Mouse (Mus musculus): ENCODE results near the gene Hes2.

The Hes2 gene

GRCm38 (mm10) chr4:152189071-152189470 lies 30.4 kb downstream of the Hes2 start:
- no peak for DNase-seq

- DNase-seq = no peak
These were observed 31.0 kb downstream of the Hes2 start for GRCm38 (mm10) chr4:152189691-152190090.

DNA sequence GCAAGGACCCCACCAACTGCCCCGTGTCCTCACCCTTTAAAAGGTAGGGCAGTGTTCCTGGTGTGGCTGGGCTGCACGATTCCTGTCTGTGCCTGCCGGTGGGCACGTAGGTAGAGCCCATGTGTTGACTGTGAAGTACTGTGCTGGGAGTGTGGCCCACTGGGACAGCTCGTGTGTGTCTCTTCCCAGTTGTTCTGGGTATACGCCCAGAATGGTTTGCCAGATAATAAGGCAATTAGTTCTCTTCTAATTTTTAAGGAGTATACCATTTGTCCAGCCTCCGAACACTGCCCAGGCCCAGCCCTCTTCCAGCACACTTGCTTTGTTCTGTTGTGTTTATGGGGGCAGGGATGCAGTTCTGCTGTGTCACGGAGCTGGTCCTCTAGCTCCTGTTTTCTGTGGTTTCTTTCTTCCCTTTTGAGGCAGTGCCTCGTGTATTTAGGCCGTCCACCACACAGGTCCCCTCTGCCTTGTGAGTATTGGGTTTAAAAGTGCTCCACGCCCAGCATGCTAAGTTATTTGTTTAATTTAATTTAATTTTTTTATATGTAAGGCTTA lies 31.5 kb downstream of the Hes2 start:
- no peak for DNase-seq

- no peak for DNase-seq
These were observed 32.0 kb downstream of the Hes2 start for GRCm38 (mm10) chr4:152190701-152191100.

- no peak for DNase-seq
These were observed 33.9 kb downstream of the Hes2 start for GRCm38 (mm10) chr4:152192569-152192968.

GRCm38 (mm10) chr4:152194476-152195175 lies 36.0 kb downstream of the Hes2 start:
- DNase-seq = no peak

DNA sequence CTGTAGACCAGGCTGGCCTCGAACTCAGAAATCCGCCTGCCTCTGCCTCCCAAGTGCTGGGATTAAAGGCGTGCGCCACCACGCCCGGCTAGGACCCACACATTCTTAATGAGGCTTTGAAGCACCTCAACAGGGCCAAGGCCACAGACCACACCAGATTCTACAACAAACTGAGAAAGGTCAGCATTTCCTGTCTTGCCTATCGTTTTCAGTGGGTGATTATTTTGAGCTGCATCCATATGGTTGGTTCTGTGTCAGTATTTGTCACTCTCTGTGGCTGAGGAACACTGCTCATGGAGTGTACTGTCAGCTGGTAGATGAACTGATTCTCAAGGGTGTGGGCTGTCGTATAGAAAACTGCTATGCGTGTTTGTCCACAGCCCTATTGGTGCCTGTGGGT lies 37.6 kb downstream of the Hes2 start:
- no peak for DNase-seq

DNA sequence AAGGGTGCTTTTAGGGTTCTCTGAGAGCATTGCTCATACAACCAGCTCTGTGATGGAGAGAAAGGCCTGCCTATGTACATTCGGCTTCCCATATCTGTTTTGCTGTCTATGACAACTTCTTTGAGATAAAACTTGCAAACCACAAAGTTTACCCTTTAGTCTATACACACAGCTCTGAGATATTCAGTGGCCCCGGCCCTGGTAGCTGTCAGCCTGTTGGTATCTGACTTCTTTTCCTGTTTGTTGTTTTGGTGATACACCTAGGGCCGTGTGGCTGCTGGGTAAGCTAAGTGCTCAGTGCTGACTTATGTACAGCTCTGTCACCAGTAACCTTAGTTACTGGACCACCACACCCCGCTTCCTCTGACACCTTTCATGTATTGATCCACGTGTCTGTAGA lies 38.9 kb downstream of the Hes2 start:
- DNase-seq = no peak

GRCm38 (mm10) chr4:152199617-152200016 lies 41.0 kb downstream of the Hes2 start:
- no peak for DNase-seq

- DNase-seq = peak; percentile 44
These were observed 42.8 kb downstream of the Hes2 start for GRCm38 (mm10) chr4:152201492-152201891.

DNA sequence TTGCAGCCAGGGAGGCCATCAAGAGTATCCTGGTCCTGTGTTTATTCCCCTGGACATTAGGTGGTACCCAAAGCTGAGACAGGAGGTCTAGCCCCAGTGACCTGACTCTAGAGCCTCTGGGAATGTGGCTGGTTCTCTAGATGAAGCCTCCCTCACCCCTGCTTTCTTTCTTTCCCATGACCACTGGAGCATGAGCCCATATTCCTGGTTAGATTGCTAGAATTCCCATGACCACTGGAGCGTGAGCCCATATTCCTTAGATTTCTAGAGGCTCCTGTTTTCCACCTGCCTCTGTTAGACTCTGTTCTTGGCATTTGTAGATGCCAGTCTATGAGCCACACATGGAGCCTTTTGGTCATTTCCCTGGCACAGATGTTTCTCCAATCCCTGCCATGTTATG lies 43.8 kb downstream of the Hes2 start:
- no peak for DNase-seq

DNA sequence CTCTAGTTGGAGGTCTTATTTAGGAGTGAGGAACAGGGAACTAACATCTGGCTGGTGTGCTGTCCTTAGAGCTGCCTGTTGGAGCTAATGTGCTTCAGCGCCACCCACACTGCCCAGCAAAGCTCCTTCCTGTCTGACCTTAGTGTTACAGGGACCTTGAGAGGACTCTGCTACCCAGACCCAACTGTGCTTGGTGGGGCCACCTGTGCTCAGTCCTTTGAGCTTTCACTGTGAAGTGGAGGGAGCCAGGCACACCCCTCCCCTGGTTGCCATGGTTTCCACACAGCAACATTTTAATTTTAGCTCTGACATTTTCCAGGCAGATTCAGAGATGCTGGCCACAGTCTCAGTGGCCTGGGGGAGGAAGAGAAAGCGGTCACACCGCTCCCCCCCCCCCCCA lies 44.2 kb downstream of the Hes2 start:
- DNase-seq = peak; percentile 56

DNA sequence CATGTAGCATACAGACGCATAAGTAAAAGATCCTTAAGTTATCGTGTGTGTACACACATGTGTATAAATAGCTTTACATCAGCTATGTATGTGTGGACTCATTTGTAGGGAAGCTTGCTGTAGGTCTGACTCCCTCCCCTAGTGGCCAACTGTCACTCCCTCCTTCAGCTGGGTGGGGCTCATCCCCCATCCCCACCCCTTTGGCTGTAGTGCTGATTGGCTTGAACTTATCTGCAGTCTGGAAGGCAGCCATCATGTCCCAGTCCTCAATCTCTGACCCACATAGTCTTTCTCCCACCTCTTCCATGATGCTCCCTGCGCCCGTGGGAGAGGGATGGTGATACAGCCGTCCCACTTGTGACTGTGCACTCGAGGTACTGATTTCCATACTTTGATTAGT lies 46.0 kb downstream of the Hes2 start:
- no peak for DNase-seq

- DNase-seq = no peak
These were observed 47.5 kb downstream of the Hes2 start for GRCm38 (mm10) chr4:152206199-152206598.

- no peak for DNase-seq
These were observed 51.0 kb downstream of the Hes2 start for GRCm38 (mm10) chr4:152209623-152210022.

Data from thymus, postnatal 14 days (tissue).